Mouse (Mus musculus) heart, postnatal 10 days (tissue): ENCODE results near the gene Samd13. TPM values are rescaled to one million over a fixed set of nuclear protein-coding genes. Genes with fewer than 3 reads are reported as not detected.

Experiments used
- DNase-seq, 2 experiments: peaks; one replicate each; pipeline ENCODE4 v3.0.0; 2021
- intact Hi-C: fragments of 180-260 bp; cut with DNase I; formaldehyde crosslinking; loops from one replicate; pipeline ENCODE4 v1.15.1; 2025
- total RNA-seq, 2 experiments: library from RNA; stranded (reverse); gene quantifications; 2 replicates each; pipeline ENCODE4 v1.2.3; 2021

Gene Samd13
- total RNA-seq, 2 experiments from 2014 or later = 1.8 TPM

DNA sequence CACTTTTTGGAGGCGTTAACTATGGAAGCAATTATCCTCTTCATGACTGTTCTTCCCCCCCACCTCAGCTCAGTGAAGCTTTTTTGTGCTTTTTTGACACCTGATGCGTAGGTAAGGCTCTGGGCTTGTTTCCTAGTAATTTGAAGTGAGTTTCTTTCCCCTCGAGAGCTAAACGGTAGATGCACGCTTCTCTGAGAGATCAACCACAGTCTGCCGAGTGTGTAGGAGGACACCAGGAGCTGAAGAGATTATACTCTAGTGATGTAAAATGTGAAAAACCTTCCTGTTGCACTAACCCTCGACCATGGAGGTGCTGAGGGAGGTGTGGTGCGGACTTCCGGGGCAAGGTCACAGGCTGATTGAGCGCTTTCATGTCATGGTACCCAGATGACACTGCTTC, 65.3 kb downstream of the Samd13 start:
- intact Hi-C loops = no loop called here
- no peak for DNase-seq

DNA sequence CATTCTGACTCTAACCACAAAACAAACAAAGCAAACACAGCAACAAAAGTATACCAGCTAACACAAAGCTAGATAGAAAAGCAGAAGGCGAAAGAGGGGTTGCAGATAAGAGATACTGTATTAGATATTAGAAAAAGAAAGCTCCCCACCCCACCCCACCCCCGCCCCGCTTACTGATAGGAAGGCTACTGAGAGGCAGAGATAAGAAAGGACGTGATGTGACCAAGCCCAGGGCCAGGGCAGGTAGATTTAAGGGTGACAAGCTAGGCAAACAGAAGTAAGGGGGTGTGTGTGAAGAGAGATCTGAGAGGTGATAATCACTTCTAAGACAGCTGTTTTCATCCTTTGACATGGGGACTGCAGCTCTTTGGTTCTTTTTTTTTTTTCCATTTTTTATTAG, 67.0 kb downstream of the Samd13 start:
- intact Hi-C loops = no loop called here

DNA sequence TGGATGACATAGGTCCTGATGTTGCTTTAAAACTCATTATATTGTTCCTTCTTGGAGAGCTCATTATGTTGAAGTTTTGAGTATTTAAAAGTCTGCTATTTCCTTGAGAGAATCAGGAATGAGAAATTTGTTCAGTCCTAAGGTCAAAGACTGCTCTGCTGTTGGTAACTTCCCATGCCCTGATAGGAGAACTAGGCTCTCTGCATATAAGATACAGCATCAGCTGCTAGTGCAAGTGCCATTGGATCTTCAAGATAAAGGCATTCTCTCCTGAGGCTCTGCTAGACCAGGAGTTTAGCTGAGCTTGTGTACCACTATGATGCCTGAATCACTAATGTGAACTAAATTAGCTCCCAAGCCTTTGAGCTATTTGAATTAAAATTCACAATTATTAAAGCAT, 67.4 kb downstream of the Samd13 start:
- no peak for DNase-seq
- intact Hi-C loops = no loop called here

More for the DNA sequence above, 67.0 kb downstream of the Samd13 start:
- DNase-seq = no peak

DNA sequence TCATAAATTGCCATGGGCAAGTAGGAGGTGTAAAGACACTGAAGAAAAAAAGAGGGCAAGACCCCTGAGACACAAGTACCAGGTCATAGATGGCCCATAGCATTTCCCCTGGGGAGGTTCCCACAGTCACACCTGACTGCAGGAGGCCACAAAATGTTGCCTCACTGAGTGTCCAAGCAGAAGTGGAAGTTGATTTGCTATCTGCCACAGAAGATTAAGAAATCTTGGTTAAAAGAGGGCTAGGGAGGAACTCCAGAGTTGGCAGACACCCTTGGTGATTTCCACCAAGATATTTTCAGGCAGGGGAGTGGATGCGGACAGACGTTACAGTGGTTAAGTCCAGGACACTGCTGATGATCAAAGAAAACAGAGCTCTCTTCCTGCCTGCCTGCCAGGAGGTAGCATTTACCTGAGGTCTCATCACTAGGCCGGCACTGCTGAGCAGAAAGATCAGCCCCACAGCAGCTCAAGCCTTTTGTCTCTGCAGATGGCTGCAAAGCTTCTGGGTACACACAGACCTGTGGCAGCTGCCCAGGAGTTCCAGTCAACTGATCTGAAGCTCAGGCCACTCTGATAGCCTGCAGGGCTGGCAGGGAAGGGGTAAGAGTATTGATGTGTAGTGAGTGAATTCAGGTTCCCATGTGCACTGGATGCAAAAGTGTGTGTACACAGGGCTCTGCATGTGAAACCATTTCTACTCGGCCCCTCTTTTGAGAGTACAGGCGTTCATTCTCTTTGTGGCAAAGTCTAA, 68.7 kb downstream of the Samd13 start:
- intact Hi-C loops = no loop called here
- no peak for DNase-seq

DNA sequence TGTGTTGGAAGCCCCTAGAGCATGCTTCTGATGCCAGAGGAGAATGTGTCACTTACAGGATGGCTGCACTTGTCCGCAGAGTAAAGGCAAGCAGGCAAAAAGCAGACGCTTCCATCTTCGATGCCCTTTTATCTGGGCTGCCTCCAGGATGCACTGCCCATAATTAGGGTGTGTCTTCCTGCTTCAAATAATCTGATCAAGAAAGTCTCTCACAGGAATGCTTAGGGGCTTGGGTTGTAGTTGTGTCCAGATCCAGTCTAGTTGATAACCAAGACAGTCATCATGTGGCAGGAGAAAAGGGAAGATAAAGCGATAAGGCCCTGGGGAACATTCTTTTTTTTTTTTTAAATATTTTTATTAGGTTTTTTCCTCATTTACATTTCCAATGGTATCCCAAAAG, 69.9 kb downstream of the Samd13 start, which contains the start of gene Dnase2b:
TSS of gene Dnase2b (minus strand) at position 101 of the 400 bp plus-strand sequence.
- intact Hi-C loops = no loop called here
- no peak for DNase-seq

DNA sequence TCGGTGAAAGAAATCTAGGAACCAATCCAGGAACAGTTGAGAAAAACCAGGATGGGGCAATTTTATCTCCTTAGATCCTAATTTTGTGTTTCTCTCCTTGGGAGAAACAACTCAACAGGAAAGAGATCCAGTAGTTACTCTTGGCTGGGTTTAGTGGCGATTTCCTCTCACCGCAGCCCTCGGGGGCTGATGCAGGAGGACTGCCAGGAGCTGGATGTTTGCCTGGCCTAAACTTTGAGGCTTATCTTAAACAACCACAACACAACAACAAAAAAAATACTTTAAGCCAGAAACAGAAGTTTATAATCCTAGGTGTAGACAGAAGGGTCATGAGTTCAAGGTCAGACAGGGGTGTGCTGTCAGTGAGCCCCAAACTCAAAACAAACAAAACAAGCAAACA, 73.6 kb downstream of the Samd13 start:
- intact Hi-C loops = no loop called here
- DNase-seq = peak; percentile 27 to 51

DNA sequence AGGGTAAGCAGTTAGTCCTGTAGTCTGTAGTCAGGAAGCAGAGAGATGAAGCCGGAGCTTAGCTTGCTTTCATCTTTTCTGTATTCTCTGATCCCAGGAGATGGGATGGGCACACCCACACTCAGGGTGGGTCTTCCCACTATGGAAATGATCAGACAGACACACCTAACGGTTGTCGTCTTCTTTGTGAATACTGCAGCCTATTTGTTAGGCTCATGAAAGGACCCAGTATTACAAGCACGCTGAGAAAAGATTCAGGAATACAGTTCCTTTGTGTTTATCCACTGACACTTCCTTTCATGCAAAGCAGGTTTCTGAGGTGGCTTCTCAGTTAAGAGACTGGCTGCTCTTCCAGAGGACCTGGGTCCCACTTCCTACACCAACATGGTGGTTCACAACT, 74.1 kb downstream of the Samd13 start:
- DNase-seq = no peak
- intact Hi-C loops = no loop called here

DNA sequence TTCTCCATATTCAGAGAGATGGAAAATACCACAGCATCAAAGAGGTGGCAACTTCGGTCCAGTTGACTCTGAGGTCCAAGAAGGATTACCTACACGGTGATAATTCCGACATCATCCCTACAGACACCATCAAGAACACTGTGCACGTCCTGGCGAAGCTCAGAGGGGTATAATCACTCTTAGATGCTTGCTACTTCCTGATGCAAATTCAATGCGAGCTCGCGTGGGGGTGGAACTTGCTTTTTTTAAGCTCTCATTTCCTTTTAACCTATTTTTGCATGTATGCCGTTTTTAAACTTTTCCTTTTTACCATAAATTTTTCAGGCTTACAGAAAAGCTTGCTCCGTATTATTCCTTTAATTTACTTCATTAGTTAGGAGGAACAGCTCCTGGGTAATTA, 75.1 kb downstream of the Samd13 start:
- intact Hi-C loops = no loop called here
- no peak for DNase-seq

DNA sequence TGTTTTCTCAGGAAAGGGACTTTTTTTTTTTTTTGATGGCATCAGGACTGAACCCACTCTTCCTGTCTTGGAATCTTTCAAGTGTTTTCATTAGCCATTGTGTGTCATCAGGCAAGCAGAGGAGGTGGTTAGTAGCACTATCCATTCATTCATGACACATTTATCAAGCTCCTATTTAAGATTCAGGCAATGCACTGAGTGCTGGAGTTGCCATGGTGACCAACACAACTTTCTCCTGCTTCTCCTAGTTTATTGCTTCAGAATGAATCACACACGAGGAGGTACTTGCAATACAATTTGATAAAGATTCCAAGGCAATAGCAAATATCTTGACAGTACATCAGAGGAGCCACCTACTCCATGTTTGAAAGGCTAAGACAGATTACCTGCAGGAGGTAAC, 78.0 kb downstream of the Samd13 start:
- intact Hi-C loops = no loop called here
- no peak for DNase-seq

DNA sequence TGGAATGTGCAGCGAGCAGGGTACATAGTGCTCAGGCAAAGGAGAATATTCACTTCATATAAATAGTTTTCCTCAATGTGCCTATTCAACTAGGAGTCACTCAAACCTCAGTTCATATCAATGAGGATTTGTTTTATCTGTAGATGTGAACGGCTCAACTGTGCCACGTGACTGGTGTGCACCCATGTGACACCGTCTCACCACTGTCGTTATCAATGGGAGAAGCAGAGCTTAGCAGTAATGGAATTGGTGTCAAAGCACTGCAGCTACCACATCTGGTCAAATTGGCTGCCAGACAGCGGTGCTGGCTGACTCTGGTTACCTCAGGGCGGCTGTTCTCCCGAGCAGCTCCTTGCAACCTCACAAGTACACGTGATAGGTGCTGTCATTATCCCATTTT, 80.7 kb downstream of the Samd13 start:
- intact Hi-C loops = no loop called here
- no peak for DNase-seq

DNA sequence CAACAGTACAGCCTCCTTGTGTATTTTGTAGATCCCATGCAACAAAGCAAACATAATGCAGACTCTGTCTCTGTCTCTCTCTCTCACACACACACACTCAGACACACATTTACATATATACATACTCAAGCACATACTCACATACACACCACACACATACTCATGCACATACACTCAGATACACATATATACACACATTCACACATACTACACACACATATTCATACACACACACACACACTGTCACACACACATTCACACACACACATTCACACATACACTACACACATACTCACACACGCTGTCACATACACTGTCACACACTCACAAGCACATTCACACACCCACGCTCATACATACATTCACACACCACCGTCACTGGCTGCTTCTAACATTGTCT, 82.9 kb downstream of the Samd13 start:
- DNase-seq = no peak
- intact Hi-C loops = no loop called here

DNA sequence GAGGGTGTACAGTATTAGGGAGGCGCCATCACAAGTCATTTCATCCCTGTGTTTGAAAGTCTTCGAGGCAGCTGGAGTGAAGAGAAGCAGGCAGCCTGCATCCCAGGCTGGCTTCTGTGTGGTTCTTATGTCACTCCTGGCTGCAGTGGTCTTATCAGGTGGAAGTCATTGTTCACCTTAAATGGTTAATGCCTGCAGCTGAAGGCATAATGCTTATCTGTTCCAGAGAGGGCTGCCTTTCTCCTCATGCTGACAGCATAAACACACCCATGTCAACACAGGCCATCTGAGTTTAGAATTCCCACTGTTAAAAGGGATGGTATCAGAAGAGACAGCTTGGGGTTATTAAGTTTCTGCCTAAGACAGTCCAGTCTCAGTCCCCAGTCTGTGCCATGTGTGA, 84.2 kb downstream of the Samd13 start:
- intact Hi-C loops = no loop called here
- peak in 1 of 2 experiments; percentile 12 for DNase-seq

DNA sequence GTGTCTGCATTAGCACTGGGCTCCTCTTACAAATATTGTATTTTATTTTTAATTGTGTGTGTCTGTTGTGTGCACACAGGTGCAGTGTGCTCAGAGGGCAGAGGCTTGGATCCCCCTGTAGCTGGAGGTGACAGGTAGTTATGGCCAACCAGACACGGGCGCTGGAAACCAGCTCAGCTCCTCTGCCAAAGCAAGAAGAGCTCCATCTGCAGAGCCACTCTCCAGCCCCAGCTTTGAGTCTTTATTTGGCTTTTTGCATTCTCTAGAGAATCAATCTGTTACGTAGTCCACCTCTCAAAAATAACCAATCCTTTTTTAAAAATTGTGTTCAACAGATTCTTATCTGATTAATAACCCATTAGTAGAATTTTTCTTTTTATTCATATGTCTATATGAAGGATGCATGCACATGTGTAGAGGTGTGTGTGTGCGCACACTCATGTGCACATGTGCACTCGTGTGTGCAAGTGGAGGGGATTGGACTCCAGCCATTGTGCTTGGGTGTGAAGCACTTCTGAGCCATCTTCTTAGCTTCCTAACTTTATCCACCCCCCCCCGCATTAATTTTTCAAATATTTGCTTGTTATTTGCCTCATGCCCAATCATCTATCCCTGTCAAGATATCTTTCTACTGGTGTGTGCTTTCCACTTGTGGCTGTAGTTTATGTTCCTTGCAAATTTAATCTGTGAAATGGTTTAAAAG, 86.0 kb downstream of the Samd13 start:
- intact Hi-C loops = no loop called here
- DNase-seq = peak in 1 of 2 experiments; percentile 7

DNA sequence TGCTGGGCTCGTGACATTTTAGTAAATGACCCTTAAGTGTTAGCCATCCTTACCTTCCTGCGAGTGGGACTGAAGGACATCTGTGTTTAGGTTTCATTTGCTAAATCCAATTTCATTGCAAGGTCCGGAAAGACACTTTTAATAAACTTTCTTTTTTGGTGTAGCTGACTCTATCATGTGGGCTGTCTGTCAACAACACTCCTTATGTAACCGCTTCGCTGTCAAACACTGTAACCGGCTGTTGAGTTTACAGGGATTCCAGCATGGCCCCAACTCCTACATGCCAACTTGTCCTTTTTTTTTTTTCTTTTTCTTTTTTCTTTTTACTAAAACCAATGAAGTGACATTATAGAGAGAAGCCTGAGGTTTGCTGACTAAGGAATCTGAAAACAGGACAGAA, 87.0 kb downstream of the Samd13 start:
- intact Hi-C loops = no loop called here
- DNase-seq = no peak

DNA sequence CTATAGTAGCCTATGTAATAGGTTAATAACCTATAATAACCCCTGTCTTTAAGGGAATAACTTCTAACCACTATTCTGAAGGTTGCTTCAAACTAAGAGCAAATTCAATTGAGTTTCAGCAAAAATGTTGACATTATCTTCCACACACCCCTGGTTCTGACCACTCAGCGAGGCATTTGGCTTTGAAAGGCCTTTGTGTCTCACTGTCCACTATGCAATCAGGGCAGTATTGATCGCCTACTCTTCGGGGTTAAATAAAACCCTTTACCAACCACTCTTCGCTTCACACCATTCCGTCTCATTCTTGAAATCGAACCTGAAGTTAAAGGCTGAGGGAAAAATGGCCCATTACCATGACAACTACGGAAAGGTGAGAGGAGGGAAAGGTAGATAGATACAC, 88.5 kb downstream of the Samd13 start:
- DNase-seq = no peak
- intact Hi-C loops = no loop called here

DNA sequence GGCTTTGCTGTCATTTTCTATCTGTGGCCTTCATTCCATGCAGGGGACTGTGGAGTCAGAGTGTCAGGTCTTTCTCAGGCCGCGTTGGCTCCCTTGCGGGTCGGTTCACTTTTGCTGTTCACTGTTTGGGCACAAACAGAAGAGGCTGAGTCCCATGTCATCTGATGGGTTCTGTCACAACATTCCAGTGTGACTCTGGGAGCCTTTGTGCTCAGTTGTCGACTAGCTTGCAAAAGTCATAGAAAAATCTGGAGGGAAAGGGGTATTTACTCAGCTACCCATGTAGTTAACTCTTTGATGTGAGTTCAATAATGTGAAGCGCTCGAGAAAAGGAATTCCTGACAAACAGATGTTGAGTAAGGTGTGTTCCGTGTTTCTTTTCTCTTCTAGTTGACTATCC, 89.0 kb downstream of the Samd13 start:
- DNase-seq = no peak
- intact Hi-C loops = no loop called here

DNA sequence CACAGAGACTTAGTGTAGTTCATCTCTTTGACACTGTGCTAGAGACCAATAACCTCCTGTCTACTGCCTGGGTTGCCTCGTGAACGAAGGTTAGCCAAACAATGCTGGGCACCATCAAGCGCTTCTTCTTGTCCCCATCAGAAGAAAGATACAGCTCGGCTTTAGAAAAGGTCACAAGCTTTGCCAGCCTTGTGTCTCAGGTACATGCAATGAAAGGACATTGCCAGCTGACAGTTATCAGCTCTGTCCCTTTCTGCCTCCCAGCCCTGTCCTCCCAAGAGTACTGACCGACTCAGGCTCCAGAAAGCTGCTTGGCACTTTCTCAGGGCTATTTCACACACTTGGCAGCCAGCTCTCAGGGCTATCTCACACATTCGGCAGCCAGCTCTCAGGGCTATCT, 90.0 kb downstream of the Samd13 start:
- peak in 1 of 2 experiments; percentile 10 for DNase-seq

More for the DNA sequence above, 90.0 kb downstream of the Samd13 start:
- intact Hi-C loops = no loop called here

Other genes starting within 250 kb of the Samd13 start
- gene Ctbs, start 235.8 kb downstream of the Samd13 start, total RNA-seq = 1 to 10 TPM; 6.2 to 6.3 TPM
- gene Spata1, start 185.8 kb downstream of the Samd13 start, total RNA-seq = 1 to 10 TPM; 2.3 to 3.6 TPM
- 100 to 1,000 TPM; 249 to 286 TPM for gene Gng5, start 185.8 kb downstream of the Samd13 start, total RNA-seq
- 10 to 100 TPM; 16.4 to 16.7 TPM for gene Rpf1, start 164.2 kb downstream of the Samd13 start, total RNA-seq
- gene Uox, start 115.2 kb downstream of the Samd13 start, total RNA-seq = not detected
- not detected for gene Dnase2b, start 70.0 kb downstream of the Samd13 start, total RNA-seq
- gene 4930503B20Rik, start 34.3 kb downstream of the Samd13 start, total RNA-seq = not detected
- gene Prkacb, start 127.4 kb upstream of the Samd13 start, total RNA-seq = 10 to 100 TPM; 92.4 to 99.7 TPM
- gene Ttll7, start 166.8 kb upstream of the Samd13 start, total RNA-seq = 1 to 10 TPM; 2.6 to 3.1 TPM